Comparison of ENCODE assay signal across 8 mouse cellular contexts in genomic region chr14:60015891-60016290, GRCm38 (mm10).
DNase-seq lines count a peak whose midpoint lies in the region; ATAC-seq and TF ChIP-seq lines count a peak whose summit lies in the region.

No protein-coding gene starts in this region.

- H3K36me3 ChIP-seq in kidney, embryonic 15.5 days, result no peaks in the 10 kb centered on the region
- no peaks in the 10 kb centered on the region for H3K36me3 ChIP-seq in limb, embryonic 14.5 days (ENCODE audit: control insufficient read depth, insufficient read depth, low read length)
- H3K36me3 ChIP-seq in stomach, embryonic 16.5 days (ENCODE audit: control insufficient read depth, insufficient read depth, low read length), result no peaks in the 10 kb centered on the region

- no peak overlapping the region for H3K4me2 ChIP-seq in kidney, embryonic 15.5 days
- H3K4me2 ChIP-seq in limb, embryonic 14.5 days (replicated peaks; ENCODE audit: low read depth, low read length, severe bottlenecking), result no peak overlapping the region
- no peak overlapping the region for H3K4me2 ChIP-seq in stomach, embryonic 16.5 days (ENCODE audit: low read depth, low read length)

- no peaks in the 10 kb centered on the region for H3K9me3 ChIP-seq in kidney, embryonic 15.5 days (replicated peaks)
- no peaks in the 10 kb centered on the region for H3K9me3 ChIP-seq in limb, embryonic 14.5 days (ENCODE audit: control insufficient read depth, low read length)
- no peaks in the 10 kb centered on the region for H3K9me3 ChIP-seq in stomach, embryonic 16.5 days (replicated peaks; ENCODE audit: control insufficient read depth, low read length)

- ATAC-seq in kidney, embryonic 15.5 days (replicated peaks; ENCODE audit: low FRiP score), result peak; percentile 79
- peak; percentile 88 for ATAC-seq in limb, embryonic 14.5 days (ENCODE audit: low FRiP score, low read depth)
- peak; percentile 56; the same call in 1 of the 2 replicates for ATAC-seq in stomach, embryonic 16.5 days (ENCODE audit: insufficient read depth, low FRiP score)

- no peaks in the 10 kb centered on the region for H3K4me1 ChIP-seq in kidney, embryonic 15.5 days
- H3K4me1 ChIP-seq in limb, embryonic 14.5 days (ENCODE audit: control insufficient read depth, insufficient read depth, low read length), result no peaks in the 10 kb centered on the region
- H3K4me1 ChIP-seq in stomach, embryonic 16.5 days (ENCODE audit: control insufficient read depth, insufficient read depth, low read length), result no peaks in the 10 kb centered on the region

- H3K27ac ChIP-seq in kidney, embryonic 15.5 days, result no peak overlapping the region
- no peak overlapping the region for H3K27ac ChIP-seq in limb, embryonic 14.5 days (replicated peaks; ENCODE audit: low read depth, low read length)
- H3K27ac ChIP-seq in stomach, embryonic 16.5 days (ENCODE audit: low read length), result no peak overlapping the region

- H3K27me3 ChIP-seq in kidney, embryonic 15.5 days, result peaks cover 9% of the 10 kb centered on the region; the same call in 1 of the 2 replicates
- H3K27me3 ChIP-seq in limb, embryonic 14.5 days (ENCODE audit: control insufficient read depth, insufficient read depth, low read length), result no peaks in the 10 kb centered on the region
- H3K27me3 ChIP-seq in stomach, embryonic 16.5 days (ENCODE audit: control insufficient read depth, insufficient read depth, low read length), result no peaks in the 10 kb centered on the region

- TF ChIP-seq POLR2A in limb, embryonic 14.5 days (IDR thresholded peaks at IDR 0.05; ENCODE audit: borderline replicate concordance, extremely low read depth, insufficient read depth, insufficient read length), result no peak

- DNase-seq in 3134 (ENCODE audit: extremely low read depth, insufficient read length, low spot score), result peak; percentile 20
- DNase-seq in adrenal gland, adult 2 months, result peak; percentile 75
- DNase-seq in embryo, embryonic 11 days, result peak; percentile 85
- peak; percentile 14 for DNase-seq in gonadal fat pad, adult 2 months (ENCODE audit: low read depth)
- peak; percentile 87 for DNase-seq in limb, embryonic 14.5 days (ENCODE audit: low spot score)
- peak; percentile 44 to 66 for DNase-seq in natural killer cell, adult 2 months (ENCODE audit: low spot score in 2 of 2)

- H3K9ac ChIP-seq in kidney, embryonic 15.5 days, result no peak overlapping the region
- H3K9ac ChIP-seq in limb, embryonic 14.5 days (ENCODE audit: low read depth, low read length, severe bottlenecking), result no peak overlapping the region
- no peak overlapping the region for H3K9ac ChIP-seq in stomach, embryonic 16.5 days (ENCODE audit: low read length)

- 30% methylated on average over 4 of the region's 4 CpGs for WGBS in kidney, embryonic 15.5 days
- WGBS in limb, embryonic 14.5 days, result 26% methylated on average over 4 of the region's 4 CpGs
- 30% methylated on average over 4 of the region's 4 CpGs for WGBS in stomach, embryonic 16.5 days

- no peak overlapping the region for H3K4me3 ChIP-seq in kidney, embryonic 15.5 days (replicated peaks)
- no peak overlapping the region for H3K4me3 ChIP-seq in limb, embryonic 14.5 days (replicated peaks; ENCODE audit: low read length)
- H3K4me3 ChIP-seq in stomach, embryonic 16.5 days (replicated peaks; ENCODE audit: low read length), result no peak overlapping the region

Comparison
In these comparisons a context has a peak if more than half of its experiments do, and no peak if none do; other contexts are left out.
1. DNase-seq: peak in every context shown above with its lines; median percentile 87 in limb, embryonic 14.5 days; 85 in embryo, embryonic 11 days; 75 in adrenal gland, adult 2 months; 55 in natural killer cell, adult 2 months; 20 in 3134; 14 in gonadal fat pad, adult 2 months.